8 mouse cellular contexts compared by ENCODE assay signal in genomic region chr9:103008079-103008855, GRCm38 (mm10). TPM values are rescaled to one million over a fixed set of nuclear protein-coding genes. Genes with fewer than 3 reads are reported as not detected.
DNase-seq lines count a peak whose midpoint lies in the region; ATAC-seq and TF ChIP-seq lines count a peak whose summit lies in the region.

No protein-coding gene starts in this region.

- no peak for TF ChIP-seq CTCF in forebrain, postnatal 0 days (IDR thresholded peaks at IDR 0.05; ENCODE audit: low read depth)

- H3K4me2 ChIP-seq in forebrain, postnatal 0 days (ENCODE audit: low read depth) = peak overlapping the region; percentile 76
- peak overlapping the region; percentile 94 for H3K4me2 ChIP-seq in lung, embryonic 15.5 days
- peak overlapping the region; percentile 87 for H3K4me2 ChIP-seq in stomach, embryonic 16.5 days (ENCODE audit: low read depth, low read length)

- ATAC-seq in forebrain, postnatal 0 days = 0 out of 2 replicates have a peak, but pooled peaks have one; percentile 27
- ATAC-seq in lung, embryonic 15.5 days (ENCODE audit: borderline replicate concordance, extremely low read depth, low FRiP score, low TSS enrichment) = peak; percentile 35; the same call in 1 of the 2 replicates
- peak; percentile 63 for ATAC-seq in stomach, embryonic 16.5 days (ENCODE audit: insufficient read depth, low FRiP score)

- H3K27ac ChIP-seq in forebrain, postnatal 0 days (ENCODE audit: low read depth, low read length) = 0 out of 2 replicates have a peak overlapping the region, but pooled peaks have one; percentile 5
- peak overlapping the region; percentile 91 for H3K27ac ChIP-seq in lung, embryonic 15.5 days
- H3K27ac ChIP-seq in stomach, embryonic 16.5 days (ENCODE audit: low read length) = peak overlapping the region; percentile 89

- peak overlapping the region; percentile 31 for H3K9ac ChIP-seq in forebrain, postnatal 0 days
- H3K9ac ChIP-seq in lung, embryonic 15.5 days = peak overlapping the region; percentile 58
- H3K9ac ChIP-seq in stomach, embryonic 16.5 days (ENCODE audit: low read length) = peak overlapping the region; percentile 79

- WGBS in forebrain, postnatal 0 days = 2% methylated on average over 50 of the region's 50 CpGs
- under 1% methylated on average over 50 of the region's 50 CpGs for WGBS in lung, embryonic 15.5 days
- whole genome bisulfite sequencing in stomach, embryonic 16.5 days = 2% methylated on average over 50 of the region's 50 CpGs

- DNase-seq in cerebellum, adult 8-10 months = peak; percentile 3
- DNase-seq in cerebellum, adult 9-11 months = no peak
- DNase-seq in adrenal gland, postnatal 10 days = peak; percentile 19
- DNase-seq in forebrain, postnatal 0 days = peak; percentile 11
- DNase-seq in kidney, adult 8-10 months = peak; percentile 23 to 30
- no peak for DNase-seq in spleen, postnatal 36 days (ENCODE audit: low spot score in 2 of 2)

- H3K4me3 ChIP-seq in forebrain, postnatal 0 days (ENCODE audit: low read depth, low read length) = peak overlapping the region; percentile 31
- H3K4me3 ChIP-seq in lung, embryonic 15.5 days = peak overlapping the region; percentile 55
- peak overlapping the region; percentile 57 for H3K4me3 ChIP-seq in stomach, embryonic 16.5 days (replicated peaks; ENCODE audit: low read length)

- 0 out of 2 replicates have a peak, but pooled peaks cover 8% of the 10 kb centered on the region for H3K27me3 ChIP-seq in forebrain, postnatal 0 days (ENCODE audit: insufficient read depth, low read length)
- no peaks in the 10 kb centered on the region for H3K27me3 ChIP-seq in lung, embryonic 15.5 days
- no peaks in the 10 kb centered on the region for H3K27me3 ChIP-seq in stomach, embryonic 16.5 days (ENCODE audit: control insufficient read depth, insufficient read depth, low read length)

- H3K9me3 ChIP-seq in forebrain, postnatal 0 days (ENCODE audit: low read length) = no peaks in the 10 kb centered on the region
- no peaks in the 10 kb centered on the region for H3K9me3 ChIP-seq in lung, embryonic 15.5 days
- H3K9me3 ChIP-seq in stomach, embryonic 16.5 days (replicated peaks; ENCODE audit: control insufficient read depth, low read length) = no peaks in the 10 kb centered on the region

- H3K36me3 ChIP-seq in forebrain, postnatal 0 days (ENCODE audit: insufficient read depth) = no peaks in the 10 kb centered on the region
- H3K36me3 ChIP-seq in lung, embryonic 15.5 days = no peaks in the 10 kb centered on the region
- no peaks in the 10 kb centered on the region for H3K36me3 ChIP-seq in stomach, embryonic 16.5 days (ENCODE audit: control insufficient read depth, insufficient read depth, low read length)

- 0 out of 2 replicates have a peak, but pooled peaks cover 3% of the 10 kb centered on the region for H3K4me1 ChIP-seq in forebrain, postnatal 0 days (ENCODE audit: insufficient read depth)
- H3K4me1 ChIP-seq in lung, embryonic 15.5 days = peaks cover 61% of the 10 kb centered on the region
- H3K4me1 ChIP-seq in stomach, embryonic 16.5 days (ENCODE audit: control insufficient read depth, insufficient read depth, low read length) = peaks cover 14% of the 10 kb centered on the region; the same call in 1 of the 2 replicates

RNA-seq across cellular contexts. Expression of gene Slco2a1, which starts 19.8 kb away (rescaled TPM):
- 1 to 10 TPM; 7.4 to 9.3 TPM for total RNA-seq in adrenal gland, postnatal 10 days (2021)
- 3.2 and 6.6 TPM in 2 replicates for total RNA-seq in forebrain, postnatal 0 days (2014; rRNA removed)
- 4.2 and 4.6 TPM in 2 replicates for polyA plus RNA-seq in forebrain, postnatal 0 days (2015; fragmentation: Nextera tagmentation; extraction: Ambion mirVana)
- polyA plus RNA-seq in lung, embryonic 15.5 days (2015; fragmentation: Nextera tagmentation; extraction: Ambion mirVana) = 14.7 and 17.5 TPM in 2 replicates
- 11.8 and 14.5 TPM in 2 replicates for polyA plus RNA-seq in stomach, embryonic 16.5 days (2015; fragmentation: Nextera tagmentation; extraction: Ambion mirVana)

Comparison
In these comparisons a context has a peak if more than half of its experiments do, and no peak if none do; other contexts are left out.
1. DNase-seq: peak in cerebellum, adult 8-10 months (single experiment), adrenal gland, postnatal 10 days (single experiment), forebrain, postnatal 0 days (single experiment) and kidney, adult 8-10 months (2 of 2); none in cerebellum, adult 9-11 months (single experiment) and spleen, postnatal 36 days (0 of 2).
2. H3K27ac ChIP-seq: peak in every context shown above with its lines; median percentile 91 in lung, embryonic 15.5 days; 89 in stomach, embryonic 16.5 days; 5 in forebrain, postnatal 0 days.
3. Peak in every context shown above with its lines, with median percentiles within 50 percentile points of each other: ATAC-seq, H3K4me2 ChIP-seq, H3K4me3 ChIP-seq and H3K9ac ChIP-seq.